Mouse (Mus musculus): ENCODE data around the gene Hsd17b12.

The Hsd17b12 gene

GRCm38 (mm10) chr2:94157592-94158519 lies at the start of gene Hsd17b12:
Gene Hsd17b12, minus strand, starts transcription at chr2:94157964.
- peak; percentile 80 for DNase-seq (ENCODE audit: low spot score)

- DNase-seq (ENCODE audit: low spot score) = no peak
These were observed 27.1 kb upstream of the Hsd17b12 start for GRCm38 (mm10) chr2:94184906-94185305.

- no peak for DNase-seq (ENCODE audit: low spot score)
These were observed 26.4 kb upstream of the Hsd17b12 start for GRCm38 (mm10) chr2:94184142-94184541.

- no peak for DNase-seq (ENCODE audit: low spot score)
These were observed 21.3 kb upstream of the Hsd17b12 start for GRCm38 (mm10) chr2:94179030-94179407.

- peak; percentile 61 for DNase-seq (ENCODE audit: low spot score)
These were observed 20.7 kb upstream of the Hsd17b12 start for GRCm38 (mm10) chr2:94178321-94179029.

- no peak for DNase-seq (ENCODE audit: low spot score)
These were observed 19.5 kb upstream of the Hsd17b12 start for GRCm38 (mm10) chr2:94177294-94177693.

GRCm38 (mm10) chr2:94176381-94176780 lies 18.6 kb upstream of the Hsd17b12 start:
- DNase-seq (ENCODE audit: low spot score) = no peak

- no peak for DNase-seq (ENCODE audit: low spot score)
These were observed 15.8 kb upstream of the Hsd17b12 start for GRCm38 (mm10) chr2:94173549-94173948.

GRCm38 (mm10) chr2:94163207-94163606 lies 5.4 kb upstream of the Hsd17b12 start:
- DNase-seq (ENCODE audit: low spot score) = no peak

GRCm38 (mm10) chr2:94162141-94162540 lies 4.4 kb upstream of the Hsd17b12 start:
- DNase-seq (ENCODE audit: low spot score) = no peak

GRCm38 (mm10) chr2:94158520-94158884 lies 738 bp upstream of the Hsd17b12 start:
- no peak for DNase-seq (ENCODE audit: low spot score)

- no peak for DNase-seq (ENCODE audit: low spot score)
These were observed 713 bp downstream of the Hsd17b12 start for GRCm38 (mm10) chr2:94157051-94157450.

GRCm38 (mm10) chr2:94145146-94145542 lies 12.6 kb downstream of the Hsd17b12 start:
- no peak for DNase-seq (ENCODE audit: low spot score)

GRCm38 (mm10) chr2:94144520-94145145 lies 13.1 kb downstream of the Hsd17b12 start:
- DNase-seq (ENCODE audit: low spot score) = no peak

GRCm38 (mm10) chr2:94141293-94141692 lies 16.5 kb downstream of the Hsd17b12 start:
- no peak for DNase-seq (ENCODE audit: low spot score)

GRCm38 (mm10) chr2:94138469-94139390 lies 19.0 kb downstream of the Hsd17b12 start:
- DNase-seq (ENCODE audit: low spot score) = no peak

- no peak for DNase-seq (ENCODE audit: low spot score)
These were observed 20.9 kb downstream of the Hsd17b12 start for GRCm38 (mm10) chr2:94136837-94137236.

- no peak for DNase-seq (ENCODE audit: low spot score)
These were observed 29.3 kb downstream of the Hsd17b12 start for GRCm38 (mm10) chr2:94128496-94128895.

- no peak for DNase-seq (ENCODE audit: low spot score)
These were observed 35.4 kb downstream of the Hsd17b12 start for GRCm38 (mm10) chr2:94122182-94123041.

GRCm38 (mm10) chr2:94103758-94104157 lies 54.0 kb downstream of the Hsd17b12 start:
- no peak for DNase-seq (ENCODE audit: low spot score)

GRCm38 (mm10) chr2:94089901-94090300 lies 67.9 kb downstream of the Hsd17b12 start:
- no peak for DNase-seq (ENCODE audit: low spot score)
